Mouse (Mus musculus): ENCODE results near the gene Jsrp1. TPM values are rescaled to one million over a fixed set of nuclear protein-coding genes. Genes with fewer than 3 reads are reported as not detected.
"Not testable (repeated sequence)": the region's sequence is repeated elsewhere in the genome, so short reads cannot be mapped to it uniquely, and the experiment has no call there.

Gene Jsrp1
- polyA plus RNA-seq, 1 experiment from 2014 or later, result 0.65 TPM

DNA sequence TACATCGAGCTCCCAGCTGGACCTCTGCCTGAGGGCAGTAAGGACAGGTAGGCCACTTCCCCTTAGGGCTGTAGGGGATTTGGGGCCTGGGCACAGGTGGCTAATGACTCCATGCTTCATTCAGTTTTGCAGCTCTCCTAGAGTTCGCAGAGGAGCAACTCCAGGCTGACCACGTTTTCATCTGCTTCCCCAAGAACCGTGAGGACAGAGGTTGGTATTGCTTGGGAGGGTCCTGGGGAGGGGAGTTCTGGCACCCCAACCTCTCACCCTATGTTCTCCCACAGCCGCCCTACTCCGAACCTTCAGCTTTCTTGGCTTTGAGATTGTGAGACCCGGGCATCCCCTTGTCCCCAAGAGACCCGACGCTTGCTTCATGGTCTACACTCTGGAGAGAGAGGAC, 15.3 kb upstream of the Jsrp1 start:
- not testable (repeated sequence) for H3K27me3 ChIP-seq (ENCODE audit: insufficient read depth, poor library complexity, severe bottlenecking); DNase-seq (ENCODE audit: low spot score); H3K27ac ChIP-seq; H3K9me3 ChIP-seq
- H3K36me3 ChIP-seq, result peaks cover 31% of the 10 kb centered on the region
- WGBS, result 92% methylated on average over 9 of the region's 9 CpGs
- peaks cover 66% of the 10 kb centered on the region for H3K4me1 ChIP-seq (replicated peaks)
- H3K4me3 ChIP-seq, result peak overlapping the region; percentile 89

DNA sequence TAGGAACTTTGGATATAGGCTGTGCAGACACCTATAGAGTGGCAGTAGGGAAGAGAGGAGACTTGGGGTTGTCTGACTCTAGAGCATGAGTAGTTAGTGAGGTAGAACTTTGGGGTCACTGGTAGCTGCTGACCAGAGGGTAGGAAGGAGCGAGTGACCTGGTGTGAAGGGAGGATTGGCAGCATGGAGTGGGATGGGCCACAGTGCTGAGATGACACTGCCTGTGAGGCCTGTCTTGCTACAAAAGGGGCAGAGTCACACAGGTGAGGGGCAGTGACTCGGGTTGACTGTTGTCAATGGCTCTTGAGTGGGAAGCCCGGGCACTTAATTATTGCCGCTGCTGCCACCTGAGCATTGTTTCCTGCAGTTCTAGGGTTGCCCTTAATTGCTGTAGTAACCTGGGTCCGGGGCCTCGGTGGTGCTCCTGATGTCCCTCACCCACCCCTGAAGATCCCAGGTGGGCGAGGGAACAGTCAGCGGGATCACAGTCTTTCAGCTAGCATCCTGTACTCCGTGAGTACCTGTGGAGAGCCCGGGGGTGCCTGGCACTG, 14.6 kb upstream of the Jsrp1 start:
- peaks cover 60% of the 10 kb centered on the region for H3K4me1 ChIP-seq (replicated peaks)
- peaks cover 31% of the 10 kb centered on the region for H3K36me3 ChIP-seq
- DNase-seq (ENCODE audit: low spot score), result no peak
- H3K4me3 ChIP-seq, result peak overlapping the region; percentile 89
- 89% methylated on average over 10 of the region's 10 CpGs for WGBS
- peaks cover 2% of the 10 kb centered on the region for H3K27me3 ChIP-seq (ENCODE audit: insufficient read depth, poor library complexity, severe bottlenecking)
- H3K9me3 ChIP-seq, result no peaks in the 10 kb centered on the region
- H3K27ac ChIP-seq, result peak overlapping the region; percentile 97; the same call in 1 of the 2 replicates

DNA sequence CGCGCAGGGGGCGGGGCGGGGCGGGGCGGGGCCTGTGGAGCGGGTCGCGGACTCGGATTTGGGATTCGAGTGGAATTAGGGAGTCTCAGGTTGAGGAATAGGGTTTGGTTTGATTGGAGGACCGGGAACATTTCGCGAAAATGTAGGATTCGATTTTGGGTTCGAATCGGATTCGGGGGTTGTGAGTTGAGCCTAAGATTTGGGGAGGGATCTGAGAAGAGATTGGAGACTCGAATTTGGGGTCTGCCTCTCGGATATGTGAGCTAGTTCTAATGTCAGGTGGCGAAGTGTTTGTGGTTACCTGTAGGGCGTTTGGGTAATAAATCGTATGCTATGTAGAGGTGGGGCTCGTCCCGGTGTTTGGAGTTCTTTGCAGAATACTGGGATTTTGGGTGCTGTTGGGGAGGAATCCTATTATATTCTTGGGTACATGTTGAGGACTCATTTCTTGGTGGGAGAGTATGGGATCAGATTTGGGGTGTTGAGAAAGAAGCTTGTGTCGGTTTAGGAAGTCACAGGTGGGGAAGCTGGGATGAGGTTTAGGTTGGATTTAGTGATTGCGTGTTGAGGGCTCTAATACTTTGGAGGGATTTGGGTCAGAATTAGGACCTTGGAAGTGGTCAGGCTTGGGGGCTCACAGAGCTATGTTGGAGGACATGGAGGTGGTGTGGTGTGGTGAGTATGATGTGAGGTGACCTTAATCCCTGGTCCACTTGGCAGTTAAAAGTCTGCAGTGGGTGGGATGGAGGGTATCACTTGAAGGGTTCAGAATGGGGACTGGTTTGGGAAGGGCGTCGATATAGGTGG, 14.0 kb upstream of the Jsrp1 start:
- peak overlapping the region; percentile 89 for H3K4me3 ChIP-seq
- H3K27ac ChIP-seq, result peak overlapping the region; percentile 97
- no peaks in the 10 kb centered on the region for H3K27me3 ChIP-seq (ENCODE audit: insufficient read depth, poor library complexity, severe bottlenecking)
- peaks cover 53% of the 10 kb centered on the region for H3K4me1 ChIP-seq (replicated peaks)
- 9% methylated on average over 29 of the region's 29 CpGs for WGBS
- no peaks in the 10 kb centered on the region for H3K9me3 ChIP-seq
- peaks cover 31% of the 10 kb centered on the region for H3K36me3 ChIP-seq
- DNase-seq (ENCODE audit: low spot score), result no peak

GRCm38 (mm10) chr10:80826151-80827062, 13.1 kb upstream of the Jsrp1 start, which contains the start of gene Oaz1:
Gene Oaz1, plus strand, starts transcription at chr10:80826656.
- peak within 1 kb of the TSS; percentile 97 for H3K27ac ChIP-seq
- H3K27me3 ChIP-seq (ENCODE audit: insufficient read depth, poor library complexity, severe bottlenecking), result no peaks in the 10 kb centered on the region
- H3K4me3 ChIP-seq, result peak within 1 kb of the TSS; percentile 89
- DNase-seq (ENCODE audit: low spot score), result peak; percentile 99
- WGBS, result under 1% methylated on average over 82 of the region's 82 CpGs
- no peaks in the 10 kb centered on the region for H3K9me3 ChIP-seq
- H3K4me1 ChIP-seq (replicated peaks), result peaks cover 45% of the 10 kb centered on the region
- peaks cover 31% of the 10 kb centered on the region for H3K36me3 ChIP-seq

- H3K9me3 ChIP-seq, result no peaks in the 10 kb centered on the region
- DNase-seq (ENCODE audit: low spot score), result no peak
- no peak overlapping the region for H3K27ac ChIP-seq
- no peaks in the 10 kb centered on the region for H3K27me3 ChIP-seq (ENCODE audit: insufficient read depth, poor library complexity, severe bottlenecking)
- H3K4me3 ChIP-seq, result no peak overlapping the region
- H3K36me3 ChIP-seq, result peaks cover 21% of the 10 kb centered on the region
- H3K4me1 ChIP-seq (replicated peaks), result peaks cover 30% of the 10 kb centered on the region
- WGBS, result 77% methylated on average over 2 of the region's 2 CpGs
These were observed 11.5 kb upstream of the Jsrp1 start for GRCm38 (mm10) chr10:80824827-80825226.

- Histone ChIP-seq H3K9me3 (no peaks in the 10 kb centered on the region), H3K36me3 (peaks cover 13% of the 10 kb centered on the region), H3K27me3 (ENCODE audit: insufficient read depth, poor library complexity, severe bottlenecking) (no peaks in the 10 kb centered on the region), H3K4me3 (no peak overlapping the region), H3K4me1 (replicated peaks) (peaks cover 22% of the 10 kb centered on the region), H3K27ac (no peak overlapping the region)
- 69% methylated on average over 8 of the region's 8 CpGs for WGBS
- no peak for DNase-seq (ENCODE audit: low spot score)
These were observed 10.7 kb upstream of the Jsrp1 start for GRCm38 (mm10) chr10:80823847-80824643.

GRCm38 (mm10) chr10:80823316-80823715, 10.0 kb upstream of the Jsrp1 start:
- Histone ChIP-seq H3K27me3 (ENCODE audit: insufficient read depth, poor library complexity, severe bottlenecking) (no peaks in the 10 kb centered on the region), H3K4me3 (no peak overlapping the region), H3K4me1 (replicated peaks) (peaks cover 19% of the 10 kb centered on the region), H3K27ac (no peak overlapping the region), H3K36me3 (peaks cover 8% of the 10 kb centered on the region), H3K9me3 (no peaks in the 10 kb centered on the region)
- WGBS, result 83% methylated on average over 1 of the region's 1 CpGs
- DNase-seq (ENCODE audit: low spot score), result no peak

DNA sequence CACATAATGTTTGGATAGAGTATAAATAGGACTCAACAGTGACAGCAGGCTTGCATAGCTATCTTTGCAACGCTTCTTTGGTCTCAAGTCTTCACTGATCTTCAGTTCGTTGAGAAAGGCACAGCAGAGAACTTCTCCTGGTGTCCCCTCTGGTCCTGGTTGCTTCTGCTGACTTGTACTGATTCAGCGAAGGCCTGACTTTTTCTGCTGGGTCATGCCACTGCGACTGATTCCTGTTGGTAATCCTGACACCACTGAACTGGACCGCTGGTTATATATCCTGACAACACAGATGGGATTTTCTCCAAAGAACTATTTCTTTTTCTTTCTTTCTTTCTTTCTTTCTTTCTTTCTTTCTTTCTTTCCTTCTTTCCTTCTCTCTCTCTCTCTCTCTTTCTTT, 9.2 kb upstream of the Jsrp1 start:
- Histone ChIP-seq H3K27ac (no peak overlapping the region), H3K4me3 (no peak overlapping the region), H3K4me1 (replicated peaks) (peaks cover 11% of the 10 kb centered on the region), H3K9me3 (no peaks in the 10 kb centered on the region), H3K27me3 (ENCODE audit: insufficient read depth, poor library complexity, severe bottlenecking) (no peaks in the 10 kb centered on the region), H3K36me3 (no peaks in the 10 kb centered on the region)
- 90% methylated on average over 5 of the region's 5 CpGs for WGBS
- DNase-seq (ENCODE audit: low spot score), result no peak

DNA sequence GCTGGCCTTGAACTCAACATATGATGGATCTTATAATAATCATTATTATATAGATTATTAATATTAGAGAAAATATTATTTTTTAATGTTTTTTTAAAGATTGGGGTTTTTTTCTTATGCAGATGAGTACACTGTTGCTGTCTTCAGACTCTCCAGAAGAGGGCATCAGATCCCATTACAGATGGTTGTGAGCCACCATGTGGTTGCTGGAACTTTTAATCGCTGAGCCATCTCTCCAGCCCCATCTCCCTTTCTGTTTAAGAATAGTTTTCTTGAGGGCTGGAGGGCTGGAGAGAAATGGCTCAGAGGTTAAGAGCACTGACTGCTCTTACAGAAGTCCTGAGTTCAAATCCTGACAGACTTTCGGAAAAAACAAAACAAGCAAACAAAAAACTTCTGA, 8.7 kb upstream of the Jsrp1 start:
- Histone ChIP-seq H3K4me1 (replicated peaks) (peaks cover 8% of the 10 kb centered on the region), H3K4me3 (no peak overlapping the region), H3K36me3 (no peaks in the 10 kb centered on the region), H3K27ac (no peak overlapping the region), H3K9me3 (no peaks in the 10 kb centered on the region), H3K27me3 (ENCODE audit: insufficient read depth, poor library complexity, severe bottlenecking) (no peaks in the 10 kb centered on the region)
- no peak for DNase-seq (ENCODE audit: low spot score)
- 41% methylated on average over 2 of the region's 2 CpGs for WGBS

DNA sequence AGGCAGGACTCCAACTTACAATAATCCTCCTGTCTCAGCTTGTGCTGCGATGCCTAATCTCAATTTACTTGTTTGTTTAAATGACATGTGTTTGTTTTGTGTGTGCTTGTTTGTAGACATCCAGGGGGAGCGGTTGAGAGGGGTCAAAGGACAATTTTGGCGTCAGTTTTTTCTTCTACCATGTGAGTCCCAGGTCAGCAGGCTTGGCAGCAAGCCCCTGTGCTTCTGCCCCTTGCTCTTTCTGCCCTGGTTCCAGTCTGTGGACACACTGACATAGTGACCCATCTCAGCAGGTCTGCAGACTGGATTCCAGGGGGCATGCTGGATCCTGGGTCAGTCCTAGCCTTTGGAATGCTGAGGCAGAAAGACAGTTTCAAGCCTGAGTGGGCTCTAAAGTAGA, 6.1 kb upstream of the Jsrp1 start:
- Histone ChIP-seq H3K9me3 (no peaks in the 10 kb centered on the region), H3K36me3 (no peaks in the 10 kb centered on the region), H3K4me1 (replicated peaks) (0 out of 2 replicates have a peak, but pooled peaks cover 2% of the 10 kb centered on the region), H3K27me3 (ENCODE audit: insufficient read depth, poor library complexity, severe bottlenecking) (no peaks in the 10 kb centered on the region), H3K4me3 (no peak overlapping the region), H3K27ac (no peak overlapping the region)
- 61% methylated on average over 3 of the region's 3 CpGs for WGBS
- DNase-seq (ENCODE audit: low spot score), result no peak

DNA sequence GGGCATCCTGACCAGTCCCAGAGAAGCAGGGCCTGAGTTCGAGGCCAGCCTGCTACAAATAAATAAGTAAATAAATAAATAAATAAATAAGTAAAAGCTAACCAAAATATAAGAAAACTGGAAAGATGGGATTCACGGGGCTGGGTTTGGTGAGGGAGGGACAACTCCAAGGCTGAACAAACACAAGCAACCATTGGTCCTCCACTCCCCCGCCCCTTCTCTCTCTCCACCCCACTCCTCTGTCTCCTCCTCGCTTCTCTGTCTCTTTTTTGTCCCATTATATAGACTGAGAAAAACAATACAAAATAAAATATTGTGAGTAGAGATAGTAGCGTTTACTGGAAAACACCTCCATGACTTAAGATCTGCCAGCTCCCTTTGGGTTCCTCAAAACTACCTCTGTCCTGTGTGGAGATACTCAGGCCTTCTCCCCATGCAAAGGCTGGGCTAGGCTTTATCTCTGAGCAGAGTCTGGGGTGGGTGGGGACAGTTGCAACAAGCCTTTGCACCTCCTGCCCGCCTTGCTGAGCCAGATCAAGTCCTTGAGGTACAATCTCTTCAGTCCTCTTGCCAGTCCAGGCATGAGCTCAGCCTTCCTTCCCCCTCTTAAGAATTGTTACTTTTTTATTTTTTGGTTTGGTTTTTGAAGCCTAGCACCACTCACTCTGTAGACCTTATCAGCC, 5.4 kb upstream of the Jsrp1 start:
- Histone ChIP-seq H3K9me3 (no peaks in the 10 kb centered on the region), H3K36me3 (no peaks in the 10 kb centered on the region), H3K27me3 (ENCODE audit: insufficient read depth, poor library complexity, severe bottlenecking) (no peaks in the 10 kb centered on the region), H3K4me1 (replicated peaks) (no peaks in the 10 kb centered on the region), H3K4me3 (no peak overlapping the region), H3K27ac (no peak overlapping the region)
- 51% methylated on average over 6 of the region's 6 CpGs for WGBS
- no peak for DNase-seq (ENCODE audit: low spot score)

- H3K36me3 ChIP-seq; H3K4me1 ChIP-seq (replicated peaks); H3K4me3 ChIP-seq; H3K27ac ChIP-seq; DNase-seq (ENCODE audit: low spot score); H3K27me3 ChIP-seq (ENCODE audit: insufficient read depth, poor library complexity, severe bottlenecking); H3K9me3 ChIP-seq: not testable (repeated sequence)
- WGBS, result 87% methylated on average over 7 of the region's 7 CpGs
These were observed 4.7 kb upstream of the Jsrp1 start for GRCm38 (mm10) chr10:80817955-80818354.
